Mouse (Mus musculus) liver, adult 2 months (tissue): ENCODE measurements around the gene Cadm1. TPM values are rescaled to one million over a fixed set of nuclear protein-coding genes. Genes with fewer than 3 reads are reported as not detected.

Experiments
- DNase-seq: peaks from one replicate; pipeline ENCODE4 v3.0.0-alpha.2; 2011; ENCODE audit warnings: low read depth, low spot score; ENCODE audit errors: extremely low read depth
- H3K27ac ChIP-seq: fragments of 200-500 bp; replicated peaks from 2 replicates; pipeline ENCODE4 v1.5.1; 2012; ENCODE audit warnings: low read depth, mild to moderate bottlenecking, control low read depth, inconsistent platforms, low read length; ENCODE audit not compliant: insufficient read depth
- H3K27me3 ChIP-seq: fragments of 200-500 bp; 2 replicates; pipeline ENCODE4 v1.6.1; 2012; ENCODE audit warnings: mild to moderate bottlenecking, moderate library complexity, low read length, inconsistent platforms; ENCODE audit not compliant: control insufficient read depth, insufficient read depth
- H3K36me3 ChIP-seq: fragments of 200-500 bp; 2 replicates; pipeline ENCODE4 v1.6.1; 2012; ENCODE audit warnings: low read length, inconsistent platforms; ENCODE audit not compliant: control insufficient read depth, insufficient read depth
- H3K4me1 ChIP-seq: fragments of 200-500 bp; 2 replicates; pipeline ENCODE4 v1.6.1; 2011; ENCODE audit warnings: low read length; ENCODE audit not compliant: control insufficient read depth, insufficient read depth
- H3K4me3 ChIP-seq: fragments of 200-500 bp; 2 replicates; pipeline ENCODE4 v1.5.1; 2011; ENCODE audit warnings: low read depth, mild to moderate bottlenecking, control low read depth, low read length, moderate library complexity; ENCODE audit not compliant: insufficient read depth
- H3K79me2 ChIP-seq: fragments of 200-500 bp; 2 replicates; pipeline ENCODE4 v1.6.1; 2012; ENCODE audit warnings: inconsistent platforms, mild to moderate bottlenecking, low read length, moderate library complexity; ENCODE audit not compliant: control insufficient read depth, insufficient read depth
- H3K9ac ChIP-seq: fragments of 200-500 bp; 2 replicates; pipeline ENCODE4 v1.6.1; 2012; ENCODE audit warnings: low read depth, mild to moderate bottlenecking, control low read depth, inconsistent platforms, low read length
- CTCF ChIP-seq: fragments of 200-500 bp; IDR thresholded peaks from 2 replicates; pipeline ENCODE4 v1.5.1; 2011; ENCODE audit warnings: low read depth, low read length, control low read depth
- POLR2A ChIP-seq: fragments of 200-500 bp; IDR thresholded peaks from 2 replicates; pipeline ENCODE4 v1.6.1; 2011; ENCODE audit warnings: low read length, control low read depth; ENCODE audit not compliant: insufficient read depth; ENCODE audit errors: extremely low read depth
- WGBS: fragments of 180-500 bp; shearing (Covaris S2); methylation state at CpG from one replicate; pipeline ENCODE4 v1.1.7; 2018; 5-methylcytosine and 5-hydroxymethylcytosine counted together
- polyA plus RNA-seq: library from polyadenylated mRNA; depleted of rRNA; stranded (reverse); fragments of >200 nt; gene quantifications from 2 replicates; pipeline ENCODE4 v1.2.3, GENCODE M21; 2012
- total RNA-seq: library from RNA; depleted of rRNA; stranded (reverse); fragments of >200 nt; gene quantifications from 2 replicates; pipeline ENCODE4 v1.2.3, GENCODE M21; 2014

Cadm1 gene
- total and polyA plus RNA-seq, 2 experiments = 12.5 to 21.4 TPM

DNA sequence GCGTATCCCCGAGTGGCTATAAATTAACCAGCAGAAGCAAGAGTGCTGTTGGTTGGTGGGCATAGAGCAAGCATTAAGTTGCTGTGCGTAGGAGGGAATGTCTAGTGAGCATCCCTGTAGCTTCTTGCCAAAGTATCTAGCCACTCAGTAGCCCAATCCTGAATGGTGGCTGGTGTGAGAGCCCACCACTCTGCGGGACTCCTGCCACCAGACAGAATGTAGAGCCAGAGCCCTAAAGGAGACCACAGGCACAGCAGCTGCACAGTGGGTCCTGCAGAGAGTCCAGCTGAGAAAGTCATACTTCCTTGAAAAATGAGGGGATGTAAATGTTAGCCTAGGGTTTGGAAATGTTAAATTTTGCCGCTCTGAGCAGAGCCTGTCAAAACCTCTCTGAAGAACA, 232.9 kb downstream of the Cadm1 start:
- H3K79me2 ChIP-seq = no peaks in the 10 kb centered on the region
- H3K4me1 ChIP-seq = no peaks in the 10 kb centered on the region
- H3K4me3 ChIP-seq = no peak overlapping the region
- no peaks in the 10 kb centered on the region for H3K27me3 ChIP-seq
- no peak overlapping the region for H3K9ac ChIP-seq
- WGBS = 92% methylated on average over 5 of the region's 5 CpGs
- no peak for DNase-seq
- no peak overlapping the region for H3K27ac ChIP-seq
- H3K36me3 ChIP-seq = no peaks in the 10 kb centered on the region
- no peak for TF ChIP-seq POLR2A
- TF ChIP-seq CTCF = no peak

DNA sequence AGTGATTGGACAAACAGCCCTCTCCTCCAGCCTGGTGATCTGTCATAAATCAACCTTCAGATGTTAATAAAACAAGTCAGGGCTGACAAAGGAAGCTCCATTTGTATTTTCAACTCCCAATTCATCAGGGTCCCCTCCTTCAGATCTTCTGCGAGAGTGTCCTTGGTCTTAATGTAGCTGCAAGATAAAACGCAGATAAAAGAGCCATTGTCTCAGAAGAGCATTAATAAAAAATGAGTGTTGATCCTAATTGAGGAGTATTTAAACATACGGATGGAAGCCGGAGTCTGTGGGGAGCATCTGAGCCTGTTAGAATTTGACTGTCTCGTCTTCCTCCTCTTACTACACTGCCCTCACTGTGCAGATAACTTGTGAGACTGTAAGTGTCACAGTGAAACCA, 234.9 kb downstream of the Cadm1 start:
- no peak for TF ChIP-seq CTCF
- WGBS = 87% methylated on average over 5 of the region's 5 CpGs
- Histone ChIP-seq H3K4me1 (no peaks in the 10 kb centered on the region), H3K9ac (no peak overlapping the region), H3K27me3 (no peaks in the 10 kb centered on the region), H3K79me2 (no peaks in the 10 kb centered on the region), H3K36me3 (no peaks in the 10 kb centered on the region), H3K27ac (no peak overlapping the region), H3K4me3 (no peak overlapping the region)
- no peak for DNase-seq

DNA sequence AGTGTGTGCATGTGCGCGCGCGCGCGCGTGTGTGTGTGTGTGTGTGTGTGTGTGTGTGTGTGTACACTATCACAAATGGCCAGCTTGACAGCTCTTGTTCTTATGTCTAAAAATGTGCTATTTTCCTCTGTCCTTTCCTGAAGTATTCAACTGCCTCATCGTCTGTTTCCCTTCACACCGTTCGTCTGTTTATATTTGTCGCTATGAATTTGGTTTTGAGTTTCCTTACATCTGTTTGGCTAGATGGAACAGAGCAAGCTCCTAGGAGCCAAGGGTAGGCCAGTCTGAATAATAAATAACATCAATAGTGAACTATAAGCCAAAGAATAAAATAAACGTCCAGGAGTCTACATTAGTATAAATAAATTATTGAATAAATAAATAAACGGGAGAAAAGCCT, 235.3 kb downstream of the Cadm1 start:
- Histone ChIP-seq H3K36me3 (no peaks in the 10 kb centered on the region), H3K79me2 (no peaks in the 10 kb centered on the region), H3K27ac (no peak overlapping the region), H3K4me1 (no peaks in the 10 kb centered on the region), H3K27me3 (no peaks in the 10 kb centered on the region), H3K4me3 (no peak overlapping the region), H3K9ac (no peak overlapping the region)
- no peak for DNase-seq
- TF ChIP-seq POLR2A (no peak), CTCF (no peak)
- 85% methylated on average over 13 of the region's 13 CpGs for WGBS

DNA sequence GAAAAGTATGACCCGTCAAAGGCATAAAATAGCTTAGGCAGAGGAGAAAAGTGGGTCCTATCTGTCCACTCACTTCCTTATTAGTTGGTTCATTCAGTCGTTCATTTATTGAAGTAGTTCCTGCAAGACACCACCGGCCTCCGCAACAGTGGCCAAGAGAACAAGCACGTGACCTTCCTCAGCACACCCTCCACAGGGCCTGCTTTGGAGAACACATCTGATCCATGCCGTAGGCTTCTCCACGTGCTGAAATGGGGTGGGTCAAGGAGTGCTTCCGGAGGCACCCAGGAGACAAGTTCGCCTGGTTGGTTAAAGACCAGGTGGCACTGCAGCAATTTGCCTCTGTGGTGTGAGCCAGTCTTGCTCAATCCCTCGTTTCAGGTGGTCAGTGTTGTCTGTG, 236.4 kb downstream of the Cadm1 start:
- no peaks in the 10 kb centered on the region for H3K27me3 ChIP-seq
- H3K9ac ChIP-seq = no peak overlapping the region
- no peak overlapping the region for H3K27ac ChIP-seq
- DNase-seq = no peak
- WGBS = 82% methylated on average over 10 of the region's 10 CpGs
- H3K79me2 ChIP-seq = no peaks in the 10 kb centered on the region
- no peaks in the 10 kb centered on the region for H3K36me3 ChIP-seq
- H3K4me1 ChIP-seq = no peaks in the 10 kb centered on the region
- TF ChIP-seq POLR2A (no peak), CTCF (no peak)
- H3K4me3 ChIP-seq = no peak overlapping the region

DNA sequence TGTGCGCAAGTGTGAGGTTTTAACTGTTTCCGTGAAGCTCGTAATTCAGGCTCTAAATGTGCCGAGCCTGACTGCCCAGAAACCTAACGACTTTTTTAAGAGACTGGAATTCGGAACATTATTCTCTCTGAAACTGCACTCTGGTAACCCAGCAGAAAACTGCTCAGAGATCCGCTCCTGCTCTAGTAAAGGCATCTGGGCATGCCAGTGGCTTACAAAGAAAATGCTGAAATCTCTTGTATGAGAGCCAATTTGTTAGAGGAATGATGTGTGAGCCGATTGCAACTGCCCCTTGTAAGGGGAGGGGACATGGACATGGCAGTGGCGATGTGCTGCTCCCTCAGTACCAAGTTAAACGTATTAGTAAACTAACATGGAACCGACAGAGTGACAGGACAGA, 240.9 kb downstream of the Cadm1 start:
- no peak for DNase-seq
- no peaks in the 10 kb centered on the region for H3K4me1 ChIP-seq
- WGBS = 83% methylated on average over 11 of the region's 11 CpGs
- no peak overlapping the region for H3K9ac ChIP-seq
- H3K36me3 ChIP-seq = no peaks in the 10 kb centered on the region
- no peak for TF ChIP-seq POLR2A
- no peak for TF ChIP-seq CTCF
- no peaks in the 10 kb centered on the region for H3K79me2 ChIP-seq
- no peaks in the 10 kb centered on the region for H3K27me3 ChIP-seq
- no peak overlapping the region for H3K4me3 ChIP-seq
- H3K27ac ChIP-seq = no peak overlapping the region

DNA sequence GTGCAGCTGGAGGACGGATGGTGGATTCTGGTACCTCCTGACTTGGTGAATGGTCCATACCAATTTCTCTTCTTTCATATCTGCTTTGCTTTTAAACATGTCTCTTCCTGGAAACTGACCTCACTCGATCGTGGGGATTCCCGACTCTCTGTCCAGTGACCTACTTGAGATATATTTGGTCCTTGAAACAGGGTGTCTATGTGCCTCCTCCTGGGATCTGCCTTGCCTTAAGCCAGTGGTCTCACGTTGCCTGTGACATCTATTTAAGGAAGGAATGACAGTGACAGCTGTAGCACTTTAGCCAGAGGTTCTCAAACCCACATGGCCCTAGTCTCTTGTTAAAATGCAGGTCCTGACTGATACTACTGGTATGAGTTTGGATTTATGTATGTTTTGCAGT, 242.0 kb downstream of the Cadm1 start:
- DNase-seq = no peak
- H3K36me3 ChIP-seq = no peaks in the 10 kb centered on the region
- no peak overlapping the region for H3K27ac ChIP-seq
- no peaks in the 10 kb centered on the region for H3K4me1 ChIP-seq
- no peak overlapping the region for H3K4me3 ChIP-seq
- H3K9ac ChIP-seq = no peak overlapping the region
- no peaks in the 10 kb centered on the region for H3K27me3 ChIP-seq
- TF ChIP-seq CTCF = no peak
- TF ChIP-seq POLR2A = no peak
- WGBS = 76% methylated on average over 5 of the region's 5 CpGs
- no peaks in the 10 kb centered on the region for H3K79me2 ChIP-seq

DNA sequence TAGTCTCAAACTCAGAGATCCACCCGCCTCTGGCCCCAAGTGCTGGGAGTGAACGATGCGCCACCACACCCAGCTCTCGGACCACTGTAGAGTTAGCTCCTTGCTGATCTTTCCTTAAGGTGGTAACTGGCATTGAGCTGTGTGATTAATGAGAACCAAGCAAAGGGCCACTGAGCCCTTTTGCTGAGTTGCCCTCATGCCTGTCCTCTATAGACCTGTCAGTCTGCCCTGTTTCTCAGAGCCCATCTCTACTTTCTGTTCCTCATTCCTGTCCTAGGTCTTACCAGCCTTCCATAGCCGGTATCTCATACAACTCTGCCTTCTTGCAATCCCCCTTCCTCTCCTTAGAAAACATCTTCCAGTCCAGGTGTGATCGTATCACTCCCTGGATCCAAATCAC, 242.8 kb downstream of the Cadm1 start:
- Histone ChIP-seq H3K79me2 (no peaks in the 10 kb centered on the region), H3K36me3 (no peaks in the 10 kb centered on the region), H3K27me3 (no peaks in the 10 kb centered on the region), H3K4me3 (no peak overlapping the region), H3K9ac (no peak overlapping the region), H3K27ac (no peak overlapping the region), H3K4me1 (no peaks in the 10 kb centered on the region)
- no peak for DNase-seq
- no peak for TF ChIP-seq CTCF
- TF ChIP-seq POLR2A = no peak
- WGBS = 87% methylated on average over 6 of the region's 6 CpGs
